Mouse (Mus musculus): ENCODE measurements around the gene Kank1.
A peak's percentile ranks its signal among the peaks of the same experiment; 100 is the strongest.

Gene Kank1

GRCm38 (mm10) chr19:25310989-25311388, 74.2 kb downstream of the Kank1 start:
- no peak for DNase-seq (ENCODE audit: low read depth, low spot score)

- DNase-seq (ENCODE audit: low read depth, low spot score), result no peak
Measured at GRCm38 (mm10) chr19:25311626-25312025, 74.9 kb downstream of the Kank1 start.

- no peak for DNase-seq (ENCODE audit: low read depth, low spot score)
Measured at GRCm38 (mm10) chr19:25315458-25315889, 78.7 kb downstream of the Kank1 start.

- no peak for DNase-seq (ENCODE audit: low read depth, low spot score)
Measured at GRCm38 (mm10) chr19:25315993-25316392, 79.2 kb downstream of the Kank1 start.

GRCm38 (mm10) chr19:25324265-25324664, 87.5 kb downstream of the Kank1 start:
- DNase-seq (ENCODE audit: low read depth, low spot score), result no peak

GRCm38 (mm10) chr19:25325113-25326001, 88.6 kb downstream of the Kank1 start:
- no peak for DNase-seq (ENCODE audit: low read depth, low spot score)

- no peak for DNase-seq (ENCODE audit: low read depth, low spot score)
Measured at GRCm38 (mm10) chr19:25326002-25326300, 89.2 kb downstream of the Kank1 start.

- no peak for DNase-seq (ENCODE audit: low read depth, low spot score)
Measured at GRCm38 (mm10) chr19:25327633-25328032, 90.9 kb downstream of the Kank1 start.

- DNase-seq (ENCODE audit: low read depth, low spot score), result peak; percentile 83
Measured at GRCm38 (mm10) chr19:25334360-25334759, 97.6 kb downstream of the Kank1 start.

GRCm38 (mm10) chr19:25336731-25337130, 100.0 kb downstream of the Kank1 start:
- no peak for DNase-seq (ENCODE audit: low read depth, low spot score)

GRCm38 (mm10) chr19:25340630-25341620, 104.2 kb downstream of the Kank1 start:
- DNase-seq (ENCODE audit: low read depth, low spot score), result peak; percentile 51

GRCm38 (mm10) chr19:25342026-25342425, 105.3 kb downstream of the Kank1 start:
- no peak for DNase-seq (ENCODE audit: low read depth, low spot score)

- no peak for DNase-seq (ENCODE audit: low read depth, low spot score)
Measured at GRCm38 (mm10) chr19:25343657-25344322, 107.0 kb downstream of the Kank1 start.

- no peak for DNase-seq (ENCODE audit: low read depth, low spot score)
Measured at GRCm38 (mm10) chr19:25344371-25344770, 107.6 kb downstream of the Kank1 start.

GRCm38 (mm10) chr19:25345972-25346371, 109.2 kb downstream of the Kank1 start:
- DNase-seq (ENCODE audit: low read depth, low spot score), result no peak

GRCm38 (mm10) chr19:25347515-25347914, 110.7 kb downstream of the Kank1 start:
- DNase-seq (ENCODE audit: low read depth, low spot score), result no peak

GRCm38 (mm10) chr19:25351257-25351955, 114.6 kb downstream of the Kank1 start:
- no peak for DNase-seq (ENCODE audit: low read depth, low spot score)

- DNase-seq (ENCODE audit: low read depth, low spot score), result no peak
Measured at GRCm38 (mm10) chr19:25357094-25357493, 120.3 kb downstream of the Kank1 start.

- DNase-seq (ENCODE audit: low read depth, low spot score), result no peak
Measured at GRCm38 (mm10) chr19:25358486-25359120, 121.8 kb downstream of the Kank1 start.

GRCm38 (mm10) chr19:25360571-25361029, 123.8 kb downstream of the Kank1 start:
- no peak for DNase-seq (ENCODE audit: low read depth, low spot score)

- DNase-seq (ENCODE audit: low read depth, low spot score), result no peak
Measured at GRCm38 (mm10) chr19:25361956-25362355, 125.2 kb downstream of the Kank1 start.
